ENCODE assay signal across 9 mouse cellular contexts in genomic region chr1:71289511-71289910, GRCm38 (mm10).
DNase-seq lines count a peak whose midpoint lies in the region; ATAC-seq and TF ChIP-seq lines count a peak whose summit lies in the region.
"Had no signal": no experiment of that assay in that cellular context is flagged by ENCODE, and none has a peak within 500 bp of the region (broad histone marks: within the 10 kb centered on the region; RNA-seq: fewer than 3 reads in every experiment).

No protein-coding gene starts in this region.

- 22% methylated on average over 5 of the region's 5 CpGs for WGBS in embryonic facial prominence, embryonic 11.5 days
- WGBS in kidney, postnatal 0 days = 23% methylated on average over 5 of the region's 5 CpGs
- 11% methylated on average over 5 of the region's 5 CpGs for WGBS in liver, embryonic 14.5 days (ENCODE audit: insufficient replicate concordance)

- H3K36me3 ChIP-seq in embryonic facial prominence, embryonic 11.5 days (replicated peaks; ENCODE audit: control insufficient read depth, insufficient read depth, low read depth, low read length) = no peaks in the 10 kb centered on the region
- no peaks in the 10 kb centered on the region for H3K36me3 ChIP-seq in kidney, postnatal 0 days (ENCODE audit: insufficient read depth, low read length)
- no peaks in the 10 kb centered on the region for H3K36me3 ChIP-seq in liver, embryonic 14.5 days (replicated peaks; ENCODE audit: control insufficient read depth, insufficient read depth, low read depth)
- H3K36me3 ChIP-seq: stomach, embryonic 15.5 days had no signal

- DNase-seq in ovary, postnatal 10 days (ENCODE audit: low spot score) = peak; percentile 5
- no peak for DNase-seq in ovary, adult 18-20 months (ENCODE audit: low spot score)
- DNase-seq in adrenal gland, postnatal 25 days = peak; percentile 72
- peak; percentile 73 for DNase-seq in embryonic facial prominence, embryonic 11.5 days (ENCODE audit: low spot score)
- peak; percentile 74 for DNase-seq in kidney, postnatal 0 days (ENCODE audit: low spot score)
- peak in 2 of 3 experiments; percentile 0 to 11 for DNase-seq in liver, embryonic 14.5 days (ENCODE audit: low read depth in 3 of 3, low spot score in 3 of 3)
- peak; percentile 43 to 67 for DNase-seq in right cerebral cortex, postnatal 10 days (ENCODE audit: low spot score in 2 of 2)

- TF ChIP-seq CTCF in kidney, postnatal 0 days (IDR thresholded peaks at IDR 0.05; ENCODE audit: low read depth) = peak; percentile 87
- peak; percentile 83 for TF ChIP-seq CTCF in liver, embryonic 14.5 days (IDR thresholded peaks at IDR 0.05; ENCODE audit: low read depth)

- no peak for ATAC-seq in embryonic facial prominence, embryonic 11.5 days (replicated peaks; ENCODE audit: insufficient number of reproducible peaks, low FRiP score, low TSS enrichment, low read depth)
- ATAC-seq in kidney, postnatal 0 days (replicated peaks; ENCODE audit: low FRiP score, low read depth) = no peak
- no peak for ATAC-seq in liver, embryonic 14.5 days (ENCODE audit: insufficient read depth)
- ATAC-seq in erythroid progenitor cell, adult 5-6 weeks (replicated peaks; ENCODE audit: low FRiP score, poor library complexity, severe bottlenecking) = no peak

- TF ChIP-seq EP300 in liver, embryonic 14.5 days (IDR thresholded peaks at IDR 0.05; ENCODE audit: low read depth) = no peak

- no peaks in the 10 kb centered on the region for H3K27me3 ChIP-seq in embryonic facial prominence, embryonic 11.5 days (ENCODE audit: control insufficient read depth, insufficient read depth, low read length)
- no peaks in the 10 kb centered on the region for H3K27me3 ChIP-seq in kidney, postnatal 0 days (ENCODE audit: insufficient read depth, low read length)
- no peaks in the 10 kb centered on the region for H3K27me3 ChIP-seq in liver, embryonic 14.5 days (ENCODE audit: control insufficient read depth, insufficient read depth, low read length)
- H3K27me3 ChIP-seq: stomach, embryonic 15.5 days had no signal

- no peaks in the 10 kb centered on the region for H3K4me1 ChIP-seq in embryonic facial prominence, embryonic 11.5 days (ENCODE audit: control insufficient read depth, insufficient read depth, low read length)
- no peaks in the 10 kb centered on the region for H3K4me1 ChIP-seq in kidney, postnatal 0 days (replicated peaks; ENCODE audit: insufficient read depth, low read length)
- H3K4me1 ChIP-seq in liver, embryonic 14.5 days (replicated peaks; ENCODE audit: control insufficient read depth in 2 of 2, insufficient read depth in 2 of 2, low read length in 1 of 2) = no peaks in the 10 kb centered on the region
- H3K4me1 ChIP-seq: stomach, embryonic 15.5 days had no signal

- no peaks in the 10 kb centered on the region for H3K9me3 ChIP-seq in embryonic facial prominence, embryonic 11.5 days (replicated peaks; ENCODE audit: control insufficient read depth, low read length)
- H3K9me3 ChIP-seq in kidney, postnatal 0 days (replicated peaks; ENCODE audit: low read length) = no peaks in the 10 kb centered on the region
- no peaks in the 10 kb centered on the region for H3K9me3 ChIP-seq in liver, embryonic 14.5 days (ENCODE audit: control insufficient read depth, low read length)
- H3K9me3 ChIP-seq: stomach, embryonic 15.5 days had no signal

- H3K4me2 ChIP-seq in embryonic facial prominence, embryonic 11.5 days (ENCODE audit: low read depth, low read length) = no peak overlapping the region
- H3K4me2 ChIP-seq in kidney, postnatal 0 days (ENCODE audit: low read length) = no peak overlapping the region
- no peak overlapping the region for H3K4me2 ChIP-seq in liver, embryonic 14.5 days (ENCODE audit: low read depth)
- H3K4me2 ChIP-seq: stomach, embryonic 15.5 days had no signal

- H3K27ac ChIP-seq in embryonic facial prominence, embryonic 11.5 days (replicated peaks; ENCODE audit: low read depth, low read length) = no peak overlapping the region
- no peak overlapping the region for H3K27ac ChIP-seq in kidney, postnatal 0 days
- no peak overlapping the region for H3K27ac ChIP-seq in liver, embryonic 14.5 days
- H3K27ac ChIP-seq: stomach, embryonic 15.5 days had no signal

- H3K4me3 ChIP-seq in embryonic facial prominence, embryonic 11.5 days (ENCODE audit: low read depth, low read length) = no peak overlapping the region
- no peak overlapping the region for H3K4me3 ChIP-seq in kidney, postnatal 0 days (replicated peaks; ENCODE audit: low read depth, low read length)
- H3K4me3 ChIP-seq in liver, embryonic 14.5 days (ENCODE audit: insufficient read depth in 1 of 2, low read depth in 2 of 2, low read length in 2 of 2) = no peak overlapping the region
- H3K4me3 ChIP-seq: stomach, embryonic 15.5 days had no signal

- no peak overlapping the region for H3K9ac ChIP-seq in embryonic facial prominence, embryonic 11.5 days (replicated peaks; ENCODE audit: low read length)
- no peak overlapping the region for H3K9ac ChIP-seq in kidney, postnatal 0 days (ENCODE audit: low read depth, low read length)
- no peak overlapping the region for H3K9ac ChIP-seq in liver, embryonic 14.5 days (replicated peaks)
- H3K9ac ChIP-seq: stomach, embryonic 15.5 days had no signal
